Mouse (Mus musculus) liver, embryonic 16.5 days (tissue): ENCODE measurements around the gene Cdkn2aip. TPM values are rescaled to one million over a fixed set of nuclear protein-coding genes. Genes with fewer than 3 reads are reported as not detected.

ENCODE experiments used
- ATAC-seq: fragments of 200-750 bp; cut with Nextera tagmentation; 2 replicates; pipeline ENCODE4 v1.8.0; 2017; ENCODE audit warnings: low read depth, mild to moderate bottlenecking, moderate number of reproducible peaks, moderate library complexity
- H3K27ac ChIP-seq: fragments of 300-500 bp; sonication (generic); 2 replicates; pipeline ENCODE4 v1.5.1; 2014; ENCODE audit warnings: mild to moderate bottlenecking, low read length
- H3K27me3 ChIP-seq: fragments of 300-500 bp; sonication (generic); 2 replicates; pipeline ENCODE4 v1.6.1; 2014; ENCODE audit warnings: low read depth, low read length, mixed read lengths; ENCODE audit not compliant: control insufficient read depth, insufficient read depth
- H3K36me3 ChIP-seq: fragments of 300-500 bp; sonication (generic); 2 replicates; pipeline ENCODE4 v1.6.1; 2014; ENCODE audit warnings: mild to moderate bottlenecking; ENCODE audit not compliant: control insufficient read depth, insufficient read depth
- H3K4me1 ChIP-seq: fragments of 300-500 bp; sonication (generic); 2 replicates; pipeline ENCODE4 v1.6.1; 2014; ENCODE audit warnings: low read depth, low read length, mixed read lengths; ENCODE audit not compliant: control insufficient read depth
- H3K4me2 ChIP-seq: fragments of 300-500 bp; sonication (generic); 2 replicates; pipeline ENCODE4 v1.6.1; 2014; ENCODE audit warnings: low read depth, low read length, mixed read lengths
- H3K4me3 ChIP-seq: fragments of 300-500 bp; sonication (generic); 2 replicates; pipeline ENCODE4 v1.5.1; 2014; ENCODE audit warnings: low read depth, mild to moderate bottlenecking, low read length
- H3K9ac ChIP-seq: fragments of 300-500 bp; sonication (generic); 2 replicates; pipeline ENCODE4 v1.6.1; 2014; ENCODE audit warnings: low read depth, low read length
- H3K9me3 ChIP-seq: fragments of 300-500 bp; sonication (generic); replicated peaks from 2 replicates; pipeline ENCODE4 v1.6.1; 2016; ENCODE audit warnings: low read length; ENCODE audit not compliant: control insufficient read depth
- WGBS: fragments of 180-500 bp; shearing (Covaris S2); extraction: QIAGEN DNeasy Blood & Tissue Kit; methylation state at CpG from one replicate; pipeline ENCODE4 v1.1.7; 2014; ENCODE audit not compliant: insufficient replicate concordance; 5-methylcytosine and 5-hydroxymethylcytosine counted together
- polyA plus RNA-seq: library from polyadenylated mRNA; unstranded; fragments of >200 nt; fragmentation: Nextera tagmentation; extraction: Ambion mirVana; gene quantifications from 2 replicates; pipeline ENCODE4 v1.2.1, GENCODE M21; 2015

Cdkn2aip gene
- polyA plus RNA-seq, 1 experiment from 2014 or later, result 13.1 TPM

- H3K9ac ChIP-seq, result no peak overlapping the region
- no peaks in the 10 kb centered on the region for H3K36me3 ChIP-seq
- H3K4me1 ChIP-seq, result no peaks in the 10 kb centered on the region
- no peaks in the 10 kb centered on the region for H3K9me3 ChIP-seq
- H3K4me3 ChIP-seq, result no peak overlapping the region
- ATAC-seq, result no peak
- no peak overlapping the region for H3K4me2 ChIP-seq
- WGBS, result 51% methylated on average over 9 of the region's 9 CpGs
- no peak overlapping the region for H3K27ac ChIP-seq
- H3K27me3 ChIP-seq, result no peaks in the 10 kb centered on the region
These were observed 31.1 kb upstream of the Cdkn2aip start for GRCm38 (mm10) chr8:47744803-47745202.

- Histone ChIP-seq H3K4me1 (no peaks in the 10 kb centered on the region), H3K9me3 (no peaks in the 10 kb centered on the region), H3K9ac (no peak overlapping the region), H3K4me3 (no peak overlapping the region), H3K36me3 (no peaks in the 10 kb centered on the region), H3K27me3 (no peaks in the 10 kb centered on the region), H3K27ac (no peak overlapping the region), H3K4me2 (no peak overlapping the region)
- ATAC-seq, result no peak
- WGBS, result 6% methylated on average over 11 of the region's 11 CpGs
These were observed 29.7 kb upstream of the Cdkn2aip start for GRCm38 (mm10) chr8:47743419-47743818.

- Histone ChIP-seq H3K4me1 (no peaks in the 10 kb centered on the region), H3K4me3 (no peak overlapping the region), H3K27ac (no peak overlapping the region), H3K9me3 (no peaks in the 10 kb centered on the region), H3K36me3 (no peaks in the 10 kb centered on the region), H3K9ac (no peak overlapping the region), H3K27me3 (no peaks in the 10 kb centered on the region), H3K4me2 (no peak overlapping the region)
- WGBS, result 36% methylated on average over 8 of the region's 8 CpGs
- ATAC-seq, result no peak
These were observed 29.3 kb upstream of the Cdkn2aip start for GRCm38 (mm10) chr8:47742992-47743391.

GRCm38 (mm10) chr8:47742372-47742771 lies 28.6 kb upstream of the Cdkn2aip start:
- H3K9me3 ChIP-seq, result no peaks in the 10 kb centered on the region
- no peak overlapping the region for H3K27ac ChIP-seq
- no peaks in the 10 kb centered on the region for H3K4me1 ChIP-seq
- no peak for ATAC-seq
- H3K4me3 ChIP-seq, result no peak overlapping the region
- H3K27me3 ChIP-seq, result no peaks in the 10 kb centered on the region
- no peaks in the 10 kb centered on the region for H3K36me3 ChIP-seq
- 63% methylated on average over 7 of the region's 7 CpGs for WGBS
- no peak overlapping the region for H3K9ac ChIP-seq
- no peak overlapping the region for H3K4me2 ChIP-seq

GRCm38 (mm10) chr8:47737120-47737519 lies 23.4 kb upstream of the Cdkn2aip start:
- no peak overlapping the region for H3K27ac ChIP-seq
- H3K4me2 ChIP-seq, result no peak overlapping the region
- ATAC-seq, result no peak
- H3K9me3 ChIP-seq, result no peaks in the 10 kb centered on the region
- H3K27me3 ChIP-seq, result no peaks in the 10 kb centered on the region
- no peak overlapping the region for H3K4me3 ChIP-seq
- no peaks in the 10 kb centered on the region for H3K4me1 ChIP-seq
- no peaks in the 10 kb centered on the region for H3K36me3 ChIP-seq
- 47% methylated on average over 7 of the region's 7 CpGs for WGBS
- no peak overlapping the region for H3K9ac ChIP-seq

GRCm38 (mm10) chr8:47729324-47729723 lies 15.6 kb upstream of the Cdkn2aip start:
- no peak overlapping the region for H3K27ac ChIP-seq
- ATAC-seq, result no peak
- H3K36me3 ChIP-seq, result no peaks in the 10 kb centered on the region
- WGBS, result 55% methylated on average over 7 of the region's 7 CpGs
- no peaks in the 10 kb centered on the region for H3K9me3 ChIP-seq
- no peaks in the 10 kb centered on the region for H3K27me3 ChIP-seq
- H3K4me3 ChIP-seq, result no peak overlapping the region
- no peak overlapping the region for H3K9ac ChIP-seq
- H3K4me1 ChIP-seq, result no peaks in the 10 kb centered on the region
- H3K4me2 ChIP-seq, result no peak overlapping the region

GRCm38 (mm10) chr8:47726945-47727344 lies 13.2 kb upstream of the Cdkn2aip start:
- Histone ChIP-seq H3K9ac (no peak overlapping the region), H3K27me3 (no peaks in the 10 kb centered on the region), H3K4me3 (no peak overlapping the region), H3K4me1 (no peaks in the 10 kb centered on the region), H3K36me3 (no peaks in the 10 kb centered on the region), H3K9me3 (no peaks in the 10 kb centered on the region), H3K27ac (no peak overlapping the region), H3K4me2 (no peak overlapping the region)
- ATAC-seq, result no peak
- WGBS, result 55% methylated on average over 6 of the region's 6 CpGs

- WGBS, result 51% methylated on average over 4 of the region's 4 CpGs
- Histone ChIP-seq H3K36me3 (no peaks in the 10 kb centered on the region), H3K9me3 (no peaks in the 10 kb centered on the region), H3K4me1 (no peaks in the 10 kb centered on the region), H3K27me3 (no peaks in the 10 kb centered on the region), H3K27ac (no peak overlapping the region), H3K4me3 (no peak overlapping the region), H3K4me2 (no peak overlapping the region), H3K9ac (no peak overlapping the region)
- no peak for ATAC-seq
These were observed 7.9 kb upstream of the Cdkn2aip start for GRCm38 (mm10) chr8:47721609-47722008.

GRCm38 (mm10) chr8:47718641-47719040 lies 4.9 kb upstream of the Cdkn2aip start:
- Histone ChIP-seq H3K27me3 (no peaks in the 10 kb centered on the region), H3K36me3 (no peaks in the 10 kb centered on the region), H3K9me3 (no peaks in the 10 kb centered on the region), H3K4me1 (no peaks in the 10 kb centered on the region; the same call in 1 of the 2 replicates), H3K4me2 (no peak overlapping the region), H3K27ac (no peak overlapping the region), H3K4me3 (no peak overlapping the region), H3K9ac (no peak overlapping the region)
- WGBS, result 20% methylated on average over 11 of the region's 11 CpGs
- ATAC-seq, result no peak
